Mouse (Mus musculus) R1 (cell line): ENCODE data around the gene Slc9b2.

Experiments
- DNase-seq: peaks from one replicate; pipeline ENCODE4 v3.0.0-alpha.2; 2018; ENCODE audit warnings: low read depth, low spot score

The Slc9b2 gene

DNA sequence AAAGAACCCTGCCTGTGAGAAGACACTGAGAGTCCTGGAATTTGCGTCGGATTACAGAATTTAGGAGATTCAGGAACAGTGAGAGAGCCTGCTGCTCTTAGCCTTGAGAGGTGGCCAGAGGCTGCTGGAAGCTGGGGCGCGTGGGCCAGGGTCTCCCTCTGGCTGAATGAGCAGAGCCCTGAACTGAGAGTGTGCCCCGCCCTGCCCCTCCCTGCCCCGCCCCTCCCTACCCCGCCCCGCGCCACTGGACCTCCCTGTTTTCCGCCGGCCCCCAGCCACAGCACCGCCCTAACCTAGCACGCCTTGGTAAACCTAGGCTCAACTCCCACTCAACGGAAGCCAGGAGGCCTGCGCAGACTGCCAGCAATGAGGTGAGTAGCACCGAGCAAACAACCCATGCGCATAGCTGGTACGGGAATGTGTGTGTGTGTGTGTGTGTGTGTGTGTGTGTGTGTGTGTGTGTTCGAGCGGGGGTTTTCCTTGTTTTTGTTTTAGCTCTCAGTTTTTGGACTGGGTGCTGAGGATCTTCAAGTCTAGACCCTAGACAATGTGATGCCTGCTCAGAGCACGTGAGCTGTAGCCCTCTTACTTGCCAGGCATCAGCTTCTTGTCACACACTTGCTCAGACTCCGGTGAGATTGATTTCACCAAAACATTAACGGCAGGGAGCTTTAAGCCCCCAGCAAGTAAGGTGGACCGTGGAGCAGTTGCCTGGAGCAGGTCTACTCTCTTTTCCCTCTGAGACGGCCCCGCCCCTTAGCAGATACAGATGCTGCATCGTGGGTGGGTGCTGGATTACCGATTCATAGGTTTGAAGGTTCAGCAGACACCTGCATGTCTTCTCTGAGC, at the start of gene Slc9b2:
Gene Slc9b2, plus strand, starts transcription at position 290 of the 849 bp plus-strand sequence.
- DNase-seq, result peak; percentile 80

- DNase-seq, result no peak
These were observed 48.6 kb upstream of the Slc9b2 start for GRCm38 (mm10) chr3:135258919-135259318.

- no peak for DNase-seq
These were observed 47.3 kb upstream of the Slc9b2 start for GRCm38 (mm10) chr3:135260233-135260632.

DNA sequence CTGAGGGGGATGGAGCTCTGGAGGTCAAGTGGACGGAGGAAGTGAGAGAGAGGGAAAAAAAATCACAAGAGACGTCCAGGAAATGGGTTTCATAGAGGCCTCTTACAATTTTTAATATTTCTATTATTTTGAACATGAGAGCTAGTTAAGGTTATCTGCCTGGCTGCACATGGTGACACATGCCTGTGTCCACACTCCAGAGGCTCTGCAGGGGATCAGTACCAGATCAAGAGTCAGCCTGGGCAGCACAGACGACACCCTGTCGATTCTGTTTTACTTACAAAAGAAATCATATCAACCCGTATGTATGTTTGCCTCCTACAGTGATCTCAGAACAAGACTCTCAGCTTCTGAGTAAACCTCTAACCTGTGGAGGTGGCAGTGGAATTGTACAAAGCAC, 38.9 kb upstream of the Slc9b2 start:
- DNase-seq, result no peak

GRCm38 (mm10) chr3:135269391-135269990, 38.0 kb upstream of the Slc9b2 start:
- no peak for DNase-seq

- DNase-seq, result no peak
These were observed 34.9 kb upstream of the Slc9b2 start for GRCm38 (mm10) chr3:135272627-135273026.

DNA sequence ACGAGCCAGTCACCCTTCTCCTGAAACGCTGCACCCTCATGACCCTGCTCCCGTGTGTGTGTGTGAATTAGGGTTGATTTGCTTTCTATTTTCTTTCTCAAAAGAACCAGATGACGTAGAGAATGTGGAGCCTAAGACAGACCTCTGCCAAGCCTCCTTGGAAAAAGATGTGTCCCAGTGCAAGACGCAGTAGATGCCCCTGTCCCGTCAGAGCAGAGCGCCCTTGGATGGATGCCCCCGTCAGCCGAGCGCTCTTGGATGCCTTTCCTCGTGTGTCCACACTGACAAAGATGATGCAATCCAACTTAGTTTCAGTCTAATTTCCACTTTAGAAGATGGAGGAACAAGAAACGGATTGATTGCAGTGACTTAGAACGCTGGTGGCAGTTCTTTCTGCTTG, 34.5 kb upstream of the Slc9b2 start:
- no peak for DNase-seq

DNA sequence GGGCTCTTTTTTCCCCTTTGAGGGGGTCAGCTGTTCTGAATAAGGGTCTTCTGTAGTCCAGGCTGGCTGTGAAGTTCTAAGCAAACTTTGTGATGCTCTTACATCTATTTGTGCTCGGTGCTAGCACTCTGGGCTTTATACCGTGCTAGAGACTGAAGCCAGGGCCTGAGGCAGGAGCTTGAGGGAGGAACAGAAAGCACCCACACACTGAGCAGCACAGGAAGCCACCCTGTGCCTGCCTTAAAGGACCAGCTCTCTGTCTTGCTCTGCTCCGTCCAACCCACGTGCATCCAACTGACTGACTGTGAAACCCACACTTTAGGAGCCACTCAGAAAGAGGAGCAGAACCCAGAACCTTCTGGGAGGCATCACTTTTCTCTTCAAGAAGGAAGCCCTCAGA, 27.3 kb upstream of the Slc9b2 start:
- no peak for DNase-seq

DNA sequence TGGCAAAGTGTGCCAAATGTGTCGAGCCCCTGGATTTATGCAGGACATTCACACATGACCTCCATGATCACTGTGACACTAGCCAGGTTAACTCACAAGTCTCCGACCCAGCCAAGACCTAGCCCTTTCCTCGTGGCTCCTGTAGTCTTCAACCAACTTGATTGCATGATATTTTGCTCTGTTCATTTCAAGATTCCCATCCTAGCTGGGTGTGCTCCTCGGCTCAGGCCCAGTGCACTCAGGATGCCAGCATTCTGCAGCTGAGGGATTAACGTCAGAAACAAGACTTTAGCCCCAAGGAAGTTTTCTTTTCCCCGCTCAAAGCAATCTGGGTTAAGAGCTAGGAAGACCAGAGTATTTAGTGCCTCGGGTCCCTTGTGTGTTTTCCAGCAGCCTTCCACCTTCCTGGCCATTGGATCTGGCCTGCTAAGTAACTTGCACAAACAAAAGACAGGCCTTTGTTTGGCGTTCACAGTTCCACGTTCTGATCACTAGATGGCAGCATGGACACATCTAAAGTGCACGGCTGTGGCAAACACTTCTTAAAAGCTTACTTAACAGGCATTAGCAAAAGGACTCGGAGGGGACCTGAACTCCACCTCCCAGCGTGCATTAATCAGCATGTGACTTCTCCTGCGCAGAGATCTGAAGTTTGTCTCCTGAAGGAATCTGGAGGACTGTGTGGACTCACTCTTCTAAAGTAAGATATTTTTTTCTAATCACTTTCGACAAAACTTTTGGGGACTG, 26.7 kb upstream of the Slc9b2 start, which contains the start of gene Bdh2:
Gene Bdh2, plus strand, starts transcription at position 553 of the 747 bp plus-strand sequence.
- DNase-seq, result peak; percentile 95

- no peak for DNase-seq
These were observed 25.8 kb upstream of the Slc9b2 start for GRCm38 (mm10) chr3:135281701-135282100.

DNA sequence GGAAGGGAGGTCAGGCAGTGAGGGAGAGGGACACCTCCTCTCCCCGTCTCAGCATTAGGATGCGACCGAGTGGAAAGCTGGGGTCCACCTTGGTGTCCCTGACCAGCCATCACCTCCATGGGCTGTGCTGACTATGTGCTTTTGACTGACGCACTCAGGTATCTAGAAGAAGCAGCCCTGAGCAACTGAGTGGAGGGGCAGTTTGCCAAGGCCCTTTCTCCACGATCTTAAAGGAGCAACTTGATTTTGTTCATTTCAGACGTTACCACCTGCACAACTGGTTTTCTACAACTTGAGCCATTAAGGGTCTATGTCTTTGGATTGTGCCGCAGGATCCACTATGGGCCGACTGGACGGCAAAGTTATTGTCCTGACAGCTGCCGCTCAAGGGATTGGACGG, 22.2 kb upstream of the Slc9b2 start:
- no peak for DNase-seq

- DNase-seq, result no peak
These were observed 21.7 kb upstream of the Slc9b2 start for GRCm38 (mm10) chr3:135285807-135286206.

DNA sequence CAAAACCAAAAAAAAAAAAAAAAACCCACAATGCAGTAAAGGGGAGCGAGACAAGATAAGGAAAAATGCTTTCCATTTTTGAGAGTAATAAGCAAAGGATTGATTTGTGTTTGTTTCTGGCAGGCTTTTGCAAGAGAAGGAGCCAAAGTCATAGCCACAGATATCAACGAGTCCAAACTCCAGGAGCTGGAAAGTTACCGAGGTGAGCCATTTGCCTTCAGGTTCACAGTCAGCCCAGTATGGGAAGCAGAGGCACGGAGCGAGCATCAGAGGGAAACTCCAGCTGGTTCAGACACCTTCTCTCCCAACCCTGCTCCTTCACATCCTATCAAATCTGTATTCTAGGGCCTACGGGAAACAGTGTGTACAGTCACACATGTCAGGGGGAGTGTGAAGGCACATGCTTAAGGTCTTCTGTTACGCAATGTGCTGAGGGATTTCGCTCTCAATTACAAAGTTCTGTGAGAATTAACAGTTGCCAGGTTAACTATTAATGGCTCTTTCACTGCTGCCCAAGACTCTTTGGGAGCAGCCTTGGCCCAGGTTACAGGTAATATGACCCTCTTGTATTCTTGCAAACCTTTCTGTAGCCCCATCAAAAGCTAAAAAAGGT, 19.3 kb upstream of the Slc9b2 start:
- no peak for DNase-seq

DNA sequence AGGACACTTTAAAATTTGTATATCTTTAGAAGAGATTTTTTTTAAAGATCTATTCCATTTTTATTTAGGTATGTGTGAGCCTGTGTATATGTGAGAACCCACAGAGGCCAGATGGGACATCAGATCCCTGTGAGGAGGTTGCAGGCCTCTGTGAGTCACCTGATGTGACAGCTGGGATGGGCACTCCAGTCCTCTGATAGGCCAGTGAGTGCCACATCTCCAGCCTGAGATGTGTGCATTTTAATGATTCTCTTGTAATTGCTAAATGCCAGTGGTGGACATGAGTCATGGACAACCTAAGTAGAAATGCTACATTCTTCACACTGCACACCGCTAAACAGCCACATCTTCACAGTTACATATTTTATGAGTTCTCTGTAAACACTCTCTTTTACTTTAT, 18.4 kb upstream of the Slc9b2 start:
- no peak for DNase-seq

DNA sequence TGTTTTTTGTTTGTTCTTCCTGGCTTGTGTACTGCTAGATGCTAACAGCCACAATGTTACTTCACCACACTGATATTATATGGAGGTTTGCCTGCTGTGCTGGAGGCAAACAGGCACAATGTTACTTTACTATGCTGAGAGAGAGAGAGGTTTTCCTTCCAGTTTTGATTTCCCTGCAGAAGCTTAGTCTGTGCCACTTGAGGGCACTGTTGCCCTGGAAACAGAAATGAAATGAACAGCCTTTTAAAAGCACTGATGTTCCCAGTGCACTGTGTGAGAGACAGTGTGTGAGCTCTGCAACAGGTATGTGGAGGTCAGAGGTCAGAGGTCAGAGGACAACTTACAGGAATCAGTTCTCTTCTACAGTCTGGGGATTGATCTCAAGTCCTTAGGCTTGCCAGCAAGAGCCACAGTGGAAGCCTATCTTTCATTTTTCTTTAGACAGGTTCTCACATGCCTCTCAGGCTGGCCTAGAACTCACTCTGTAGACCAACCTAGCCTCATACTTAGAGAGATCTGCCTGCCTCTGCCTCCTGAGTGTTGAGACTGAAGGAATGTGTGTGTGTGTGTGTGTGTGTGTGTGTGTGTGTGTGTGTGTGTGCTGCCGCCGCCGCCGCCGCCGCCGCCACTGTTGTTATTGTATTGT, 17.1 kb upstream of the Slc9b2 start:
- DNase-seq, result peak; percentile 84

- no peak for DNase-seq
These were observed 13.8 kb upstream of the Slc9b2 start for GRCm38 (mm10) chr3:135293703-135294102.

- no peak for DNase-seq
These were observed 11.9 kb upstream of the Slc9b2 start for GRCm38 (mm10) chr3:135295559-135295958.

GRCm38 (mm10) chr3:135298560-135298959, 8.9 kb upstream of the Slc9b2 start:
- no peak for DNase-seq

- no peak for DNase-seq
These were observed 7.4 kb upstream of the Slc9b2 start for GRCm38 (mm10) chr3:135300081-135300480.

DNA sequence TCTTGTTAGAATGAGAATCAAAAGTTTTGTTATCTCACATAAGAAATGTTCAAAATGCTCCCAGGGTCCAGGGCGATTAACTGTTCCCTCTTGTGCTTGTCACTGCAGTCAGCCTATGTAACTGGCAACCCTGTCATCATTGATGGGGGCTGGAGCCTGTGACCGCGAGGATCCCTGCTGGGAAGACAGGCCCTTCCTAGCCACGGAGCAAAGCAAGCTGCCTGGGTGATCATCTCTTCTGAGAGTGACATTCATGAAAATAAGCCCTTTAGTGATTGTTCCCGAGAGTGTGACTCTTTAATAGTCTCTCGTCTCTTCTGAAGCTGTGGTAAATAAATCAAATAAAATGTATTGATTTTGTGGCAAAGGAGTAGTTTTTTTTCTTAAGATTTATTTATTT, 3.4 kb upstream of the Slc9b2 start:
- no peak for DNase-seq

- no peak for DNase-seq
These were observed 2.9 kb upstream of the Slc9b2 start for GRCm38 (mm10) chr3:135304566-135304965.
